Mouse (Mus musculus) heart, embryonic 13.5 days (tissue): ENCODE data around the gene A030005L19Rik. TPM values are rescaled to one million over a fixed set of nuclear protein-coding genes. Genes with fewer than 3 reads are reported as not detected.
"Not testable (repeated sequence)": the region's sequence is repeated elsewhere in the genome, so short reads cannot be mapped to it uniquely, and the experiment has no call there.

ENCODE experiments used
- ATAC-seq: fragments of 200-750 bp; cut with Nextera tagmentation; 2 replicates; pipeline ENCODE4 v1.8.0; 2017; ENCODE audit warnings: moderate TSS enrichment; ENCODE audit not compliant: insufficient number of reproducible peaks, low FRiP score, low TSS enrichment; ENCODE audit errors: extremely low read depth
- H3K27ac ChIP-seq: fragments of 300-500 bp; sonication (generic); replicated peaks from 2 replicates; pipeline ENCODE4 v1.5.1; 2015; ENCODE audit warnings: moderate library complexity, mild to moderate bottlenecking, inconsistent platforms
- H3K27me3 ChIP-seq: fragments of 300-500 bp; sonication (generic); replicated peaks from 2 replicates; pipeline ENCODE4 v1.6.1; 2015; ENCODE audit warnings: mild to moderate bottlenecking, inconsistent platforms
- H3K36me3 ChIP-seq: fragments of 300-500 bp; sonication (generic); 2 replicates; pipeline ENCODE4 v1.6.1; 2015; ENCODE audit warnings: mild to moderate bottlenecking, inconsistent platforms
- H3K4me1 ChIP-seq: fragments of 300-500 bp; sonication (generic); 2 replicates; pipeline ENCODE4 v1.6.1; 2015; ENCODE audit warnings: inconsistent platforms
- H3K4me2 ChIP-seq: fragments of 300-500 bp; sonication (generic); 2 replicates; pipeline ENCODE4 v1.6.1; 2015; ENCODE audit warnings: inconsistent platforms, mild to moderate bottlenecking, moderate library complexity
- H3K4me3 ChIP-seq: fragments of 300-500 bp; sonication (generic); 2 replicates; pipeline ENCODE4 v1.5.1; 2015; ENCODE audit warnings: moderate library complexity, mild to moderate bottlenecking, inconsistent platforms
- H3K9ac ChIP-seq: fragments of 300-500 bp; sonication (generic); 2 replicates; pipeline ENCODE4 v1.6.1; 2015; ENCODE audit warnings: inconsistent platforms, mild to moderate bottlenecking, moderate library complexity
- H3K9me3 ChIP-seq: fragments of 300-500 bp; sonication (generic); 2 replicates; pipeline ENCODE4 v1.6.1; 2016; ENCODE audit warnings: inconsistent platforms
- WGBS: fragments of 180-500 bp; shearing (Covaris S2); methylation state at CpG from one replicate; pipeline ENCODE4 v1.1.7; 2015; ENCODE audit warnings: mixed read lengths; 5-methylcytosine and 5-hydroxymethylcytosine counted together
- polyA plus RNA-seq: library from polyadenylated mRNA; unstranded; fragments of >200 nt; fragmentation: Nextera tagmentation; extraction: Ambion mirVana; gene quantifications from 2 replicates; pipeline ENCODE4 v1.2.1, GENCODE M21; 2015

The A030005L19Rik gene
- polyA plus RNA-seq: 0.19 TPM in 2 replicates

GRCm38 (mm10) chr1:82913025-82913424 is at the start of gene A030005L19Rik:
TSS of gene A030005L19Rik (plus strand) at chr1:82913325.
- peaks cover 3% of the 10 kb centered on the region; the same call in 1 of the 2 replicates for H3K36me3 ChIP-seq
- H3K9ac ChIP-seq: no peak within 1 kb of the TSS
- H3K27ac ChIP-seq: no peak within 1 kb of the TSS
- H3K4me1 ChIP-seq: no peaks in the 10 kb centered on the region
- H3K4me3 ChIP-seq: no peak within 1 kb of the TSS
- ATAC-seq: no peak
- H3K4me2 ChIP-seq: no peak within 1 kb of the TSS
- WGBS: 68% methylated on average over 2 of the region's 3 CpGs
- H3K27me3 ChIP-seq: no peaks in the 10 kb centered on the region
- H3K9me3 ChIP-seq: no peaks in the 10 kb centered on the region

GRCm38 (mm10) chr1:82870202-82870601 is 42.9 kb upstream of the A030005L19Rik start:
- no peak overlapping the region for H3K9ac ChIP-seq
- 77% methylated on average over 3 of the region's 3 CpGs for WGBS
- no peaks in the 10 kb centered on the region for H3K27me3 ChIP-seq
- peaks cover 39% of the 10 kb centered on the region for H3K36me3 ChIP-seq
- no peak overlapping the region for H3K4me3 ChIP-seq
- no peak overlapping the region for H3K4me2 ChIP-seq
- H3K27ac ChIP-seq: no peak overlapping the region
- no peaks in the 10 kb centered on the region for H3K9me3 ChIP-seq
- ATAC-seq: no peak
- peaks cover 26% of the 10 kb centered on the region for H3K4me1 ChIP-seq

GRCm38 (mm10) chr1:82879172-82879571 is 34.0 kb upstream of the A030005L19Rik start:
- WGBS: 83% methylated on average over 2 of the region's 2 CpGs

GRCm38 (mm10) chr1:82880196-82880595 is 32.9 kb upstream of the A030005L19Rik start:
- H3K9ac ChIP-seq: no peak overlapping the region
- H3K4me2 ChIP-seq: no peak overlapping the region
- no peaks in the 10 kb centered on the region for H3K9me3 ChIP-seq
- H3K4me3 ChIP-seq: no peak overlapping the region
- peaks cover 73% of the 10 kb centered on the region for H3K36me3 ChIP-seq
- ATAC-seq: no peak
- H3K27me3 ChIP-seq: no peaks in the 10 kb centered on the region
- 0 out of 2 replicates have a peak, but pooled peaks cover 4% of the 10 kb centered on the region for H3K4me1 ChIP-seq
- no peak overlapping the region for H3K27ac ChIP-seq
- 87% methylated on average over 8 of the region's 8 CpGs for WGBS

More at GRCm38 (mm10) chr1:82879172-82879571, 34.0 kb upstream of the A030005L19Rik start:
- Histone ChIP-seq H3K9me3 (no peaks in the 10 kb centered on the region), H3K27me3 (no peaks in the 10 kb centered on the region), H3K4me3 (no peak overlapping the region), H3K4me2 (no peak overlapping the region), H3K27ac (no peak overlapping the region), H3K4me1 (0 out of 2 replicates have a peak, but pooled peaks cover 4% of the 10 kb centered on the region), H3K9ac (no peak overlapping the region), H3K36me3 (peaks cover 69% of the 10 kb centered on the region)
- no peak for ATAC-seq

- Histone ChIP-seq H3K4me2 (no peak overlapping the region), H3K9ac (no peak overlapping the region), H3K27ac (no peak overlapping the region), H3K9me3 (no peaks in the 10 kb centered on the region), H3K36me3 (peaks cover 77% of the 10 kb centered on the region), H3K4me1 (no peaks in the 10 kb centered on the region), H3K4me3 (no peak overlapping the region), H3K27me3 (no peaks in the 10 kb centered on the region)
- 95% methylated on average over 7 of the region's 7 CpGs for WGBS
- ATAC-seq: no peak
Measured at GRCm38 (mm10) chr1:82893269-82893668, 19.9 kb upstream of the A030005L19Rik start.

GRCm38 (mm10) chr1:82900567-82900966 is 12.6 kb upstream of the A030005L19Rik start:
- Histone ChIP-seq H3K27ac (no peak overlapping the region), H3K9me3 (no peaks in the 10 kb centered on the region), H3K9ac (no peak overlapping the region), H3K4me3 (no peak overlapping the region), H3K4me1 (peaks cover 3% of the 10 kb centered on the region), H3K27me3 (no peaks in the 10 kb centered on the region), H3K36me3 (peaks cover 66% of the 10 kb centered on the region), H3K4me2 (no peak overlapping the region)
- no peak for ATAC-seq
- 94% methylated on average over 1 of the region's 1 CpGs for WGBS

- Histone ChIP-seq H3K4me2 (no peak overlapping the region), H3K9ac (no peak overlapping the region), H3K4me3 (no peak overlapping the region), H3K4me1 (peaks cover 9% of the 10 kb centered on the region), H3K9me3 (no peaks in the 10 kb centered on the region), H3K36me3 (peaks cover 65% of the 10 kb centered on the region), H3K27ac (no peak overlapping the region), H3K27me3 (no peaks in the 10 kb centered on the region)
- no peak for ATAC-seq
- WGBS: 85% methylated on average over 3 of the region's 3 CpGs
Measured at GRCm38 (mm10) chr1:82901201-82901600, 11.9 kb upstream of the A030005L19Rik start.

GRCm38 (mm10) chr1:82905886-82906285 is 7.2 kb upstream of the A030005L19Rik start:
- H3K27me3 ChIP-seq: no peaks in the 10 kb centered on the region
- H3K4me1 ChIP-seq: peaks cover 16% of the 10 kb centered on the region
- no peak overlapping the region for H3K4me2 ChIP-seq
- WGBS: 49% methylated on average over 3 of the region's 3 CpGs
- no peak overlapping the region for H3K4me3 ChIP-seq
- no peak for ATAC-seq
- no peak overlapping the region for H3K9ac ChIP-seq
- peak overlapping the region; percentile 39; the same call in 1 of the 2 replicates for H3K27ac ChIP-seq
- peaks cover 37% of the 10 kb centered on the region for H3K36me3 ChIP-seq
- no peaks in the 10 kb centered on the region for H3K9me3 ChIP-seq

GRCm38 (mm10) chr1:82913434-82913833 is 309 bp downstream of the A030005L19Rik start:
- ATAC-seq, H3K36me3 ChIP-seq, H3K27ac ChIP-seq, H3K4me3 ChIP-seq, H3K9ac ChIP-seq, H3K9me3 ChIP-seq, H3K27me3 ChIP-seq, H3K4me1 ChIP-seq, H3K4me2 ChIP-seq: not testable (repeated sequence)
- WGBS: 100% methylated on average over 1 of the region's 5 CpGs

- Histone ChIP-seq H3K9ac (no peak within 1 kb of the TSS), H3K36me3 (no peaks in the 10 kb centered on the region), H3K4me2 (no peak within 1 kb of the TSS), H3K4me1 (no peaks in the 10 kb centered on the region), H3K4me3 (no peak within 1 kb of the TSS), H3K27ac (no peak within 1 kb of the TSS), H3K27me3 (no peaks in the 10 kb centered on the region), H3K9me3 (no peaks in the 10 kb centered on the region)
- 86% methylated on average over 6 of the region's 6 CpGs for WGBS
- no peak for ATAC-seq
Measured at GRCm38 (mm10) chr1:82924650-82925049, 11.5 kb downstream of the A030005L19Rik start, which contains the start of gene A030014E15Rik. TSS of gene A030014E15Rik (plus strand) at chr1:82924917.

GRCm38 (mm10) chr1:82930558-82930957 is 17.4 kb downstream of the A030005L19Rik start:
- not testable (repeated sequence) for H3K9ac ChIP-seq, H3K36me3 ChIP-seq, H3K27ac ChIP-seq, H3K4me2 ChIP-seq, ATAC-seq, H3K4me1 ChIP-seq, H3K4me3 ChIP-seq, H3K9me3 ChIP-seq, H3K27me3 ChIP-seq
- 73% methylated on average over 1 of the region's 3 CpGs for WGBS

- ATAC-seq, H3K4me2 ChIP-seq: not testable (repeated sequence)
- no CpG with 5 or more reads among the region's 6 CpGs for WGBS
Measured at GRCm38 (mm10) chr1:82931326-82931725, 18.2 kb downstream of the A030005L19Rik start, which contains the start of gene Gm6217. TSS of gene Gm6217 (minus strand) at chr1:82931399.

More at GRCm38 (mm10) chr1:82931326-82931725, 18.2 kb downstream of the A030005L19Rik start, which contains the start of gene Gm6217:
- H3K27ac ChIP-seq, H3K36me3 ChIP-seq, H3K27me3 ChIP-seq, H3K9me3 ChIP-seq, H3K4me3 ChIP-seq, H3K9ac ChIP-seq, H3K4me1 ChIP-seq: not testable (repeated sequence)
